Mouse (Mus musculus) myocyte (in vitro differentiated cells): Measurements from ENCODE around the gene Gja8. TPM values are rescaled to one million over a fixed set of nuclear protein-coding genes. Genes with fewer than 3 reads are reported as not detected.

Experiments used
- H3K27me3 ChIP-seq: one replicate; pipeline ENCODE4 v1.6.1; 2011; ENCODE audit not compliant: control insufficient read depth, insufficient read depth, insufficient read length
- H3K36me3 ChIP-seq: one replicate; pipeline ENCODE4 v1.6.1; 2011; ENCODE audit not compliant: control insufficient read depth, insufficient read depth
- H3K4me2 ChIP-seq: one replicate; pipeline ENCODE4 v1.6.1; 2011; ENCODE audit warnings: low read depth, control low read depth
- H3K4me3 ChIP-seq: one replicate; pipeline ENCODE4 v1.5.1; 2011; ENCODE audit warnings: mild to moderate bottlenecking, control low read depth, moderate library complexity
- H3K79me2 ChIP-seq: one replicate; pipeline ENCODE4 v1.6.1; 2011; ENCODE audit not compliant: control insufficient read depth, insufficient read depth
- H3ac ChIP-seq: one replicate; pipeline ENCODE4 v1.6.1; 2011; ENCODE audit not compliant: control insufficient read depth, insufficient read length
- CEBPB ChIP-seq: IDR thresholded peaks from 2 replicates; pipeline ENCODE4 v1.6.1; 2011; ENCODE audit warnings: mild to moderate bottlenecking, moderate library complexity; ENCODE audit not compliant: poor library complexity, insufficient read depth, severe bottlenecking
- E2F4 ChIP-seq: IDR thresholded peaks from one replicate; pipeline ENCODE4 v1.6.1; 2011; ENCODE audit warnings: mild to moderate bottlenecking, control low read depth, moderate library complexity; ENCODE audit not compliant: insufficient read depth
- MAX ChIP-seq: IDR thresholded peaks from one replicate; pipeline ENCODE4 v1.6.1; 2011; ENCODE audit warnings: low read depth, mild to moderate bottlenecking, control low read depth
- MYOD1 ChIP-seq, 3 experiments: IDR thresholded peaks; one replicate each; pipeline ENCODE4 v1.6.1; 2011; ENCODE audit warnings: control low read depth in 2 of 3, low read depth in 2 of 3, mild to moderate bottlenecking in 2 of 3, moderate library complexity in 1 of 3; ENCODE audit not compliant: insufficient read length in 2 of 3, control insufficient read depth in 1 of 3
- MYOG ChIP-seq, 3 experiments: IDR thresholded peaks; one replicate each; pipeline ENCODE4 v1.6.1; 2011; ENCODE audit warnings: control low read depth in 2 of 3, low read depth in 2 of 3, mild to moderate bottlenecking in 2 of 3; ENCODE audit not compliant: insufficient read length in 2 of 3, control insufficient read depth in 1 of 3, insufficient read depth in 1 of 3
- POLR2A ChIP-seq: IDR thresholded peaks from one replicate; pipeline ENCODE4 v1.6.1; 2011; ENCODE audit warnings: low read depth, mild to moderate bottlenecking, control low read depth, moderate library complexity; ENCODE audit not compliant: insufficient read length
- POLR2AphosphoS2 ChIP-seq: IDR thresholded peaks from one replicate; pipeline ENCODE4 v1.6.1; 2011; ENCODE audit warnings: low read depth, control low read depth; ENCODE audit not compliant: insufficient read length
- REST ChIP-seq: IDR thresholded peaks from one replicate; pipeline ENCODE4 v1.6.1; 2011; ENCODE audit warnings: mild to moderate bottlenecking, control low read depth, moderate library complexity; ENCODE audit not compliant: insufficient read depth, insufficient read length
- SRF ChIP-seq: IDR thresholded peaks from one replicate; pipeline ENCODE4 v1.6.1; 2011; ENCODE audit warnings: low read depth; ENCODE audit not compliant: control insufficient read depth, insufficient read length
- TCF12 ChIP-seq: IDR thresholded peaks from one replicate; pipeline ENCODE4 v1.6.1; 2011; ENCODE audit warnings: mild to moderate bottlenecking, control low read depth; ENCODE audit not compliant: poor library complexity, insufficient read depth, severe bottlenecking
- TCF3 ChIP-seq: IDR thresholded peaks from one replicate; pipeline ENCODE4 v1.6.1; 2011; ENCODE audit warnings: low read depth, control low read depth; ENCODE audit not compliant: insufficient read length
- USF1 ChIP-seq: IDR thresholded peaks from one replicate; pipeline ENCODE4 v1.6.1; 2011; ENCODE audit warnings: low read depth, mild to moderate bottlenecking, control low read depth, moderate library complexity
- polyA plus RNA-seq: library from polyadenylated mRNA; unstranded; fragments of >200 nt; fragmentation: generic; extraction: Trizol; gene quantifications from one replicate; pipeline ENCODE4 v1.2.1, GENCODE M21; 2012; ENCODE audit warnings: missing spikeins

Gja8 gene
- polyA plus RNA-seq, 1 experiment = under 0.01 TPM

GRCm38 (mm10) chr3:96931261-96931681 lies 5.5 kb upstream of the Gja8 start:
- Histone ChIP-seq H3K4me3 (no peak overlapping the region), H3K79me2 (no peaks in the 10 kb centered on the region), H3K4me2 (no peak overlapping the region), H3K36me3 (no peaks in the 10 kb centered on the region), H3K27me3 (peaks cover 38% of the 10 kb centered on the region), H3ac (no peak overlapping the region)
- TF ChIP-seq TCF3 (no peak), TCF12 (no peak), SRF (no peak), POLR2A (no peak)

DNA sequence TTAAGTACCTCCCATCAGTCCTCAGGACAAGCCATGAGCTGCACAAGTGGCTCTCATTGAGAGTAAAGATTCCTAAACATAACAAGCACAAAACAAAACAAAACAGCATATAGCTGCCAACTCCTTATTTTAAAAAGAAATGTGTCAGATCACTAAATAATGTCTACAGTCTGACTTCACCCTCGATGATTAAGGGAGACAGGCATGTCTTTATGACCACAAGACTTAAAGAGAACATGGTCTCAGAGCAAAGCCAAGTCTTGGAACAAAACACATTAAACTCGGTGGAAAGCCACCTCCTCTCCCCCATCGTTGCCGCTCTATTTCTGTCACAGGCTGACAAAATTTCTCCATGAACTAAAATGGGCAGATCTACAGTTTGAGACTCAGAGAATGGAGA lies 1.2 kb downstream of the Gja8 start:
- TF ChIP-seq TCF12 (no peak), POLR2A (no peak), POLR2AphosphoS2 (no peak), E2F4 (no peak), USF1 (no peak), TCF3 (no peak), MYOD1 (IDR thresholded peaks at IDR 0.05; ENCODE audit: control insufficient read depth in 1 of 3, insufficient read length in 2 of 3, low read depth in 2 of 3) (no peak)
- peaks cover 6% of the 10 kb centered on the region for H3K27me3 ChIP-seq
- no peaks in the 10 kb centered on the region for H3K36me3 ChIP-seq
- no peak overlapping the region for H3K4me3 ChIP-seq
- no peak overlapping the region for H3ac ChIP-seq
- no peaks in the 10 kb centered on the region for H3K79me2 ChIP-seq
- H3K4me2 ChIP-seq = peak overlapping the region; percentile 56

- Histone ChIP-seq H3K79me2 (no peaks in the 10 kb centered on the region), H3K4me2 (no peak overlapping the region), H3K36me3 (no peaks in the 10 kb centered on the region), H3K4me3 (no peak overlapping the region), H3K27me3 (peaks cover 13% of the 10 kb centered on the region), H3ac (no peak overlapping the region)
- TF ChIP-seq CEBPB = no peak
Observed at GRCm38 (mm10) chr3:96920991-96921390, 4.8 kb downstream of the Gja8 start.

DNA sequence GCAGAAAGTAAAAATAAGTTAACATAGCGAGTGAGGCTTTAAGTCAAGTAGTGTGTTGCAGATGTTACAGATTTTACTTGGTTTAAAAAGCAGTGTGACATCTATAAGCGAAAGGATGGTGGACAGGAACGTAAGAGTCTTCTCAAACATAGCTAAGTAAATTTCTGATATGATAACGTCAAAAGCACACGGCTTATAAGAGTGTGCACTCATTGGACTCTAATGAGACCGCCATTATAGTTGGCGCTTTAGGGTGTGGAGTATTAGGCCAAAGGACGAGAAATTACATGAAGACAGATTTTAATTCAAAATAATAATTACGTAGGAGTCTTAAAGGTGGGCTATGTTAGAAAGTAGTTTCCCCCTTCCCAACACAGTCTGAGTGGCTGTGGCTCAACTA lies 20.2 kb downstream of the Gja8 start:
- Histone ChIP-seq H3ac (peak overlapping the region; percentile 3), H3K27me3 (peaks cover 7% of the 10 kb centered on the region), H3K4me2 (peak overlapping the region; percentile 98), H3K4me3 (peak overlapping the region; percentile 87), H3K36me3 (no peaks in the 10 kb centered on the region), H3K79me2 (peaks cover 2% of the 10 kb centered on the region)
- TF ChIP-seq SRF (no peak), REST (no peak), MYOG (IDR thresholded peaks at IDR 0.05; ENCODE audit: control insufficient read depth in 1 of 3, insufficient read depth in 1 of 3, insufficient read length in 2 of 3, low read depth in 2 of 3) (no peak), TCF3 (no peak)

DNA sequence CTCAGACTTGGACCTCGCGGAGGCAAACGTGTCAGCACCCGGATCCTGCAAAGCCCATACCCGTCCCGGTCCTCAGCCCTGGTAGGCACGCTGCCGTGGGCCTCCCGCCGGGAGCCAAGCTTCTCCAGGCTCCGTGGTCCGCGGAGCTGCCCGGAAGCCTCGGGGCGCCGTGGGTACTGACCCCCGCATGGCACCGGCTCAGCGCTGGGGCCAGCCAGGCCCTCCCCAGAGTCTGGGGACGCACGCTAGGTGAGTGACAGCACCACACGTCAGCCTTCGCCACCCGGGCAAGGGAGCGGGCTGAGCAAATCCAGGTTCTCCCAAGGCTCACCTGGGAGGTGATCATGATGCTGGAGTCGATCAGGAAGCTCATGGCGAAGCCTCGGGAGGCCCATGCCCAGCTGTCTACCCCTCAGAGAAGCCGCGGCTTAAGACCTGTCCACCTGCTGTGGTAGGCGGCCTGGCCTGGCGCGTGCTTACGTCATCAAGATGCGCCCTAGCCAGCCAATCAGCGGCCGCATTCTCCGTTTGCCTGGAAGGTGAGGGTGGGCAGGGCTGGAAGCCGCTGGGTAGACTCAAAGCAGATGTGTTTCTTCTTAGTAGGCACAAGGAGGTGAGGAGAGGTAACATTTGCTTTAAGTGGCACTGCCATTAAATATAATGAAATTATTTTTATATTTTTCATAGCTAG lies 20.8 kb downstream of the Gja8 start, which contains the start of gene Gpr89:
Gene Gpr89, minus strand, starts transcription at position 496 of the 691 bp plus-strand sequence.
- peak within 1 kb of the TSS; percentile 98 for H3K4me2 ChIP-seq
- TF ChIP-seq POLR2AphosphoS2 (peak; percentile 68), MYOD1 (IDR thresholded peaks at IDR 0.05; ENCODE audit: control insufficient read depth in 1 of 3, insufficient read length in 2 of 3, low read depth in 2 of 3) (peak in 2 of 3 experiments; percentile 51 to 76), POLR2A (peak; percentile 65), MYOG (IDR thresholded peaks at IDR 0.05; ENCODE audit: control insufficient read depth in 1 of 3, insufficient read depth in 1 of 3, insufficient read length in 2 of 3, low read depth in 2 of 3) (peak in 2 of 3 experiments; percentile 31 to 71), SRF (no peak), CEBPB (no peak)
- H3K36me3 ChIP-seq = no peaks in the 10 kb centered on the region
- H3ac ChIP-seq = peak within 1 kb of the TSS; percentile 3
- peaks cover 2% of the 10 kb centered on the region for H3K79me2 ChIP-seq
- H3K4me3 ChIP-seq = peak within 1 kb of the TSS; percentile 87
- peaks cover 7% of the 10 kb centered on the region for H3K27me3 ChIP-seq

- Histone ChIP-seq H3K4me2 (peak within 1 kb of the TSS; percentile 98), H3K79me2 (peaks cover 2% of the 10 kb centered on the region), H3K36me3 (no peaks in the 10 kb centered on the region), H3K4me3 (peak within 1 kb of the TSS; percentile 87), H3K27me3 (peaks cover 7% of the 10 kb centered on the region), H3ac (peak within 1 kb of the TSS; percentile 3)
- TF ChIP-seq MYOD1 (IDR thresholded peaks at IDR 0.05; ENCODE audit: control insufficient read depth in 1 of 3, insufficient read length in 2 of 3, low read depth in 2 of 3) = no peak
- TF ChIP-seq POLR2AphosphoS2 = no peak
- TF ChIP-seq MAX = no peak
- TF ChIP-seq USF1 = no peak
- TF ChIP-seq TCF12 = no peak
- no peak for TF ChIP-seq TCF3
- TF ChIP-seq SRF = no peak
- no peak for TF ChIP-seq CEBPB
- no peak for TF ChIP-seq REST
- no peak for TF ChIP-seq POLR2A
- TF ChIP-seq E2F4 = no peak
Observed at GRCm38 (mm10) chr3:96904393-96904792, 21.4 kb downstream of the Gja8 start, which contains the start of gene Gja5. Gene Gja5, plus strand, starts transcription at chr3:96904693.
